Mouse (Mus musculus): Measurements from ENCODE around the gene Thap12.

DNA sequence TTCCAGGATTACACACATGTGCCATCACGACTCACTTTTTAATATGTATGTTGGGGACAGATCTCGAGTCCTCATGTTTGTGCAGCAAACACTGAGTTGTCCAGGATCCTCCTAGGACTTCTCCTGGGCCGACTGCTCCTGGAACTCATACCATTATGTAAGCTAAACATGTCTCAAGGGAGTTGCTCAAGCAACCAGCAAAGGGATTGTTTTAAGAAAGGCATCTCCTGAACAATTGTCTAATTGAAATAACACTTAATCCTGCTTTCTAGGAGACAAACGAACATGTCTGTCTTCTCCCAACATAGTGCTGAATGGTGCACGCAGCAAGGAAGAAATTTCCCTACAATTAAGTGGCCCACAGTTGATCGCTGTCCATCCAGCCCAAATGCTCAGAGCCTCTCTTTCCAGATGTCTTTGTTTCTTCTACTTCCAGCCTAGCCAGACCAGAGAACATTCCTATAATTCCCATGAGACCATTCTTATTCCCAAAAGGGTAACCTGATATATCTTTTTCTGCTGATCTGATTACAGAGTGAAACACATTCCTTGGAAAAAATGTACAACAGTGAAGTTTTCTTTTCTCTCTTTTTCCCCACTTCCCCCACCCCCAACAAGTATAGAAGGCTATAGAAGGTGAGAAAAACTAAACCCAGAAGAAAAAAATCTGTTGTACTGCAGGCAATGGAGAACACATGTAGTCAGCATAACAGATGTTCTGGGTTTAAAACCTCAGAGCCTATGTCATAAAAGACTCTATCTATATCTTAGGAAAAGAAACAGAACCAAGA, 34.8 kb upstream of the Thap12 start:
- no peak for TF ChIP-seq CTCF (IDR thresholded peaks at IDR 0.05; ENCODE audit: extremely low read depth, insufficient read depth, low read length)
- no peak for TF ChIP-seq POLR2A (IDR thresholded peaks at IDR 0.05; ENCODE audit: extremely low read depth, insufficient read depth, low read length)

Data from cortical plate, adult 2 months (tissue).